Mouse (Mus musculus) liver, adult 2 months (tissue): ENCODE measurements around the gene Olfr1054.

Experiments
- CTCF ChIP-seq: fragments of 200-500 bp; IDR thresholded peaks from 2 replicates; pipeline ENCODE4 v1.5.1; 2011; ENCODE audit warnings: low read depth, low read length, control low read depth
- POLR2A ChIP-seq: fragments of 200-500 bp; IDR thresholded peaks from 2 replicates; pipeline ENCODE4 v1.6.1; 2011; ENCODE audit warnings: low read length, control low read depth; ENCODE audit not compliant: insufficient read depth; ENCODE audit errors: extremely low read depth

GRCm38 (mm10) chr2:86362369-86362768 lies 27.1 kb upstream of the Olfr1054 start, which contains the start of gene Olfr1056:
- TF ChIP-seq POLR2A: no peak
- TF ChIP-seq CTCF: no peak
